Mouse (Mus musculus) lung, embryonic 16.5 days (tissue): Measurements from ENCODE around the gene Krtap28-10. TPM values are rescaled to one million over a fixed set of nuclear protein-coding genes. Genes with fewer than 3 reads are reported as not detected.

ENCODE experiments used
- ATAC-seq: fragments of 200-750 bp; cut with Nextera tagmentation; 2 replicates; pipeline ENCODE4 v1.8.0; 2017; ENCODE audit warnings: low read depth, mild to moderate bottlenecking, moderate library complexity
- H3K27ac ChIP-seq: fragments of 300-500 bp; sonication (generic); 2 replicates; pipeline ENCODE4 v1.5.1; 2014; ENCODE audit warnings: mild to moderate bottlenecking, control low read depth, low read length
- H3K27me3 ChIP-seq: fragments of 300-500 bp; sonication (generic); 2 replicates; pipeline ENCODE4 v1.6.1; 2014; ENCODE audit warnings: low read depth, low read length, mixed read lengths; ENCODE audit not compliant: control insufficient read depth, insufficient read depth
- H3K36me3 ChIP-seq: fragments of 300-500 bp; sonication (generic); 2 replicates; pipeline ENCODE4 v1.6.1; 2014; ENCODE audit warnings: low read length; ENCODE audit not compliant: control insufficient read depth, insufficient read depth
- H3K4me1 ChIP-seq: fragments of 300-500 bp; sonication (generic); replicated peaks from 2 replicates; pipeline ENCODE4 v1.6.1; 2014; ENCODE audit warnings: low read length, mixed read lengths; ENCODE audit not compliant: control insufficient read depth, insufficient read depth
- H3K4me2 ChIP-seq: fragments of 300-500 bp; sonication (generic); 2 replicates; pipeline ENCODE4 v1.6.1; 2014; ENCODE audit warnings: low read depth, low read length, control low read depth
- H3K4me3 ChIP-seq: fragments of 300-500 bp; sonication (generic); 2 replicates; pipeline ENCODE4 v1.5.1; 2014; ENCODE audit warnings: mild to moderate bottlenecking, low read length, control low read depth
- H3K9ac ChIP-seq: fragments of 300-500 bp; sonication (generic); 2 replicates; pipeline ENCODE4 v1.6.1; 2014; ENCODE audit warnings: low read length, control low read depth
- H3K9me3 ChIP-seq: fragments of 300-500 bp; sonication (generic); 2 replicates; pipeline ENCODE4 v1.6.1; 2016; ENCODE audit warnings: low read length; ENCODE audit not compliant: control insufficient read depth
- WGBS: fragments of 180-500 bp; shearing (Covaris S2); extraction: QIAGEN DNeasy Blood & Tissue Kit; methylation state at CpG from one replicate; pipeline ENCODE4 v1.1.7; 2014; 5-methylcytosine and 5-hydroxymethylcytosine counted together
- polyA plus RNA-seq: library from polyadenylated mRNA; unstranded; fragments of >200 nt; fragmentation: Nextera tagmentation; extraction: Ambion mirVana; gene quantifications from 2 replicates; pipeline ENCODE4 v1.2.1, GENCODE M21; 2015

Krtap28-10 gene
- polyA plus RNA-seq, 1 experiment from 2014 or later: not detected

DNA sequence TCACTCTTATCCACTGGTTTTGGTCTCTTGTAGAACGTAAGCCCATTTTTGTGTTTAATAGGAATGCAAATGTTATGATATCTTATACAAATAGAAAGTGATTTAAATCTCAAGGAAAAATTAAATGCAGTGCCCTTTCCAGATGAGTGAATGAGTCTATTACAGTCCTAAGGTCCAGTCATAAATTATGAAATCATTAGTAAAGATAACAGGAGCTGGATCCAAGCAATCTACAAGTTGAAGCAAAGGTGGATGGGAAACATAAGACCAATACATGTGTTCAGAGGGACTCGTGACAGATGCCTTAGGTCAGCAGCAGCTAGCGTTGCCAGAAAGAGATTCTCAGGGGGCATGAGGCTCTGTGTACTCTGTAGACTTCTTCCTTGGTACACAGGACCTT, 50.7 kb downstream of the Krtap28-10 start:
- H3K9me3 ChIP-seq: no peaks in the 10 kb centered on the region
- no peak for ATAC-seq
- H3K4me2 ChIP-seq: no peak overlapping the region
- H3K4me3 ChIP-seq: no peak overlapping the region
- H3K36me3 ChIP-seq: no peaks in the 10 kb centered on the region
- 71% methylated on average over 3 of the region's 3 CpGs for WGBS
- H3K9ac ChIP-seq: no peak overlapping the region
- H3K27ac ChIP-seq: no peak overlapping the region
- H3K4me1 ChIP-seq: no peaks in the 10 kb centered on the region
- H3K27me3 ChIP-seq: no peaks in the 10 kb centered on the region

Other genes with a start within 250 kb of the Krtap28-10 start
- gene Agfg1, start 203.0 kb downstream of the Krtap28-10 start, polyA plus RNA-seq: 30.8 and 31.4 TPM in 2 replicates
- gene A030005L19Rik, start 129.2 kb downstream of the Krtap28-10 start, polyA plus RNA-seq: not detected in 2 replicates
- not detected in 2 replicates for gene A030014E15Rik, start 117.6 kb downstream of the Krtap28-10 start, polyA plus RNA-seq
- gene Gm6217, start 111.1 kb downstream of the Krtap28-10 start, polyA plus RNA-seq: not detected in 2 replicates
- gene A030003K21Rik, start 99.1 kb downstream of the Krtap28-10 start, polyA plus RNA-seq: not detected in 2 replicates
- not detected in 2 replicates for gene Gm7544, start 86.5 kb downstream of the Krtap28-10 start, polyA plus RNA-seq
- gene Gm47955, start 82.2 kb downstream of the Krtap28-10 start, polyA plus RNA-seq: not detected in 2 replicates
- not detected in 2 replicates for gene Gm47959, start 41.9 kb downstream of the Krtap28-10 start, polyA plus RNA-seq
- gene Slc19a3, start 4.0 kb downstream of the Krtap28-10 start, polyA plus RNA-seq: 0.98 and 1.0 TPM in 2 replicates
- gene Gm47969, start 2.5 kb upstream of the Krtap28-10 start, polyA plus RNA-seq: not detected in 2 replicates
- not detected in 2 replicates for gene A030005K14Rik, start 16.9 kb upstream of the Krtap28-10 start, polyA plus RNA-seq
- not detected in 2 replicates for gene Krtap28-13, start 18.4 kb upstream of the Krtap28-10 start, polyA plus RNA-seq
- gene Ccl20, start 74.3 kb upstream of the Krtap28-10 start, polyA plus RNA-seq: not detected in 2 replicates
- 1.3 and 1.7 TPM in 2 replicates for gene Daw1, start 117.3 kb upstream of the Krtap28-10 start, polyA plus RNA-seq